Mouse (Mus musculus): ENCODE data around the gene Cbx5. TPM values are rescaled to one million over a fixed set of nuclear protein-coding genes. Genes with fewer than 3 reads are reported as not detected.
"Not testable (repeated sequence)": the region's sequence is repeated elsewhere in the genome, so short reads cannot be mapped to it uniquely, and the experiment has no call there.

Gene Cbx5
- total RNA-seq (2021) = 100 to 1,000 TPM; 181 to 188 TPM
- long read RNA-seq, full-length matches to known transcripts = 27 of 57 reads
- long read RNA-seq, partial matches to known transcripts = 10 of 57 reads
- long read RNA-seq, other reads (novel, unspliced or antisense) = 20 of 57 reads

GRCm38 (mm10) chr15:103239685-103240159 lies at the start of gene Cbx5:
Gene Cbx5, minus strand, starts transcription at chr15:103239816.
- DNase-seq (ENCODE audit: low spot score in 2 of 2) = peak; percentile 96 to 97

- DNase-seq (ENCODE audit: low spot score in 2 of 2) = peak; percentile 68 to 77
Measured at GRCm38 (mm10) chr15:103285778-103286417, 46.3 kb upstream of the Cbx5 start.

- peak in 1 of 2 experiments; percentile 34 for DNase-seq (ENCODE audit: low spot score in 2 of 2)
Measured at GRCm38 (mm10) chr15:103284647-103285046, 45.0 kb upstream of the Cbx5 start.

GRCm38 (mm10) chr15:103284066-103284465 lies 44.5 kb upstream of the Cbx5 start:
- peak in 1 of 2 experiments; percentile 55 for DNase-seq (ENCODE audit: low spot score in 2 of 2)

GRCm38 (mm10) chr15:103281465-103282205 lies 42.0 kb upstream of the Cbx5 start:
- DNase-seq (ENCODE audit: low spot score in 2 of 2) = no peak

GRCm38 (mm10) chr15:103280817-103281464 lies 41.3 kb upstream of the Cbx5 start:
- no peak for DNase-seq (ENCODE audit: low spot score in 2 of 2)

GRCm38 (mm10) chr15:103279750-103280149 lies 40.1 kb upstream of the Cbx5 start:
- peak in 1 of 2 experiments; percentile 22 for DNase-seq (ENCODE audit: low spot score in 2 of 2)

- no peak for DNase-seq (ENCODE audit: low spot score in 2 of 2)
Measured at GRCm38 (mm10) chr15:103277949-103278348, 38.3 kb upstream of the Cbx5 start.

GRCm38 (mm10) chr15:103275943-103276342 lies 36.3 kb upstream of the Cbx5 start:
- DNase-seq (ENCODE audit: low spot score in 2 of 2) = not testable (repeated sequence)

- peak; percentile 92 to 95 for DNase-seq (ENCODE audit: low spot score in 2 of 2)
Measured at GRCm38 (mm10) chr15:103272419-103273279, 33.0 kb upstream of the Cbx5 start, which contains the start of gene Copz1. Gene Copz1, plus strand, starts transcription at chr15:103272714.

- DNase-seq (ENCODE audit: low spot score in 2 of 2) = no peak
Measured at GRCm38 (mm10) chr15:103268903-103269302, 29.3 kb upstream of the Cbx5 start.

- DNase-seq (ENCODE audit: low spot score in 2 of 2) = no peak
Measured at GRCm38 (mm10) chr15:103264794-103265193, 25.2 kb upstream of the Cbx5 start.

GRCm38 (mm10) chr15:103259989-103260388 lies 20.4 kb upstream of the Cbx5 start:
- DNase-seq (ENCODE audit: low spot score in 2 of 2) = no peak

GRCm38 (mm10) chr15:103259162-103259561 lies 19.5 kb upstream of the Cbx5 start:
- DNase-seq (ENCODE audit: low spot score in 2 of 2) = no peak

- DNase-seq (ENCODE audit: low spot score in 2 of 2) = peak in 1 of 2 experiments; percentile 16
Measured at GRCm38 (mm10) chr15:103257790-103258728, 18.4 kb upstream of the Cbx5 start, which contains the start of gene Nfe2. Gene Nfe2, minus strand, starts transcription at chr15:103258403.

GRCm38 (mm10) chr15:103256210-103256986 lies 16.8 kb upstream of the Cbx5 start:
- no peak for DNase-seq (ENCODE audit: low spot score in 2 of 2)

- DNase-seq (ENCODE audit: low spot score in 2 of 2) = no peak
Measured at GRCm38 (mm10) chr15:103255169-103255568, 15.6 kb upstream of the Cbx5 start.

GRCm38 (mm10) chr15:103253352-103253751 lies 13.7 kb upstream of the Cbx5 start:
- DNase-seq (ENCODE audit: low spot score in 2 of 2) = no peak

- DNase-seq (ENCODE audit: low spot score in 2 of 2) = no peak
Measured at GRCm38 (mm10) chr15:103252660-103253059, 13.0 kb upstream of the Cbx5 start.

Measured in layer of hippocampus, postnatal 10 days (tissue).